In genomic region chr5:129169567-129169966, GRCm38 (mm10) we compare ENCODE assay signal across 21 mouse cellular contexts.
DNase-seq lines count a peak whose midpoint lies in the region; ATAC-seq lines count a peak whose summit lies in the region.
"Had no signal": no experiment of that assay in that cellular context is flagged by ENCODE, and none has a peak within 500 bp of the region (broad histone marks: within the 10 kb centered on the region; RNA-seq: fewer than 3 reads in every experiment).

No protein-coding gene starts in this region.

- H3K27ac ChIP-seq in hindbrain, embryonic 11.5 days (ENCODE audit: low read depth, low read length), result peak overlapping the region; percentile 24; the same call in 1 of the 2 replicates
- H3K27ac ChIP-seq in hindbrain, embryonic 16.5 days (ENCODE audit: low read depth, low read length), result no peak overlapping the region
- peak overlapping the region; percentile 58 for H3K27ac ChIP-seq in midbrain, embryonic 12.5 days (replicated peaks)
- H3K27ac ChIP-seq in midbrain, embryonic 14.5 days (replicated peaks; ENCODE audit: low read depth, low read length), result no peak overlapping the region
- no peak overlapping the region for H3K27ac ChIP-seq in neural tube, embryonic 11.5 days (ENCODE audit: low read depth, low read length)
- H3K27ac ChIP-seq: embryonic facial prominence, embryonic 13.5 days; layer of hippocampus, adult 2 months; macrophage had no signal

- no peaks in the 10 kb centered on the region for H3K36me3 ChIP-seq in hindbrain, embryonic 11.5 days (ENCODE audit: control insufficient read depth, insufficient read depth, low read length)
- no peaks in the 10 kb centered on the region for H3K36me3 ChIP-seq in hindbrain, embryonic 16.5 days (ENCODE audit: control insufficient read depth, insufficient read depth, low read length)
- H3K36me3 ChIP-seq in midbrain, embryonic 12.5 days, result no peaks in the 10 kb centered on the region
- no peaks in the 10 kb centered on the region for H3K36me3 ChIP-seq in midbrain, embryonic 14.5 days (ENCODE audit: control insufficient read depth, insufficient read depth, low read length)
- H3K36me3 ChIP-seq in neural tube, embryonic 11.5 days (ENCODE audit: control insufficient read depth, insufficient read depth, low read length), result no peaks in the 10 kb centered on the region
- H3K36me3 ChIP-seq: embryonic facial prominence, embryonic 13.5 days had no signal

- peak; percentile 56 for ATAC-seq in hindbrain, embryonic 11.5 days (ENCODE audit: low FRiP score)
- no peak for ATAC-seq in hindbrain, embryonic 16.5 days
- ATAC-seq in midbrain, embryonic 12.5 days (ENCODE audit: low FRiP score, low read depth), result peak; percentile 56; the same call in 1 of the 2 replicates
- ATAC-seq in midbrain, embryonic 14.5 days (ENCODE audit: low FRiP score, low TSS enrichment), result no peak
- peak; percentile 48 for ATAC-seq in neural tube, embryonic 11.5 days (ENCODE audit: insufficient read depth, low FRiP score, low TSS enrichment)
- ATAC-seq: CD4-positive, CD25-positive, alpha-beta regulatory T cell, adult 4 months had no signal

- WGBS in hindbrain, embryonic 11.5 days, result 4% methylated on average over 4 of the region's 4 CpGs
- 8% methylated on average over 4 of the region's 4 CpGs for WGBS in hindbrain, embryonic 16.5 days
- 15% methylated on average over 4 of the region's 4 CpGs for WGBS in midbrain, embryonic 12.5 days
- WGBS in midbrain, embryonic 14.5 days, result 16% methylated on average over 4 of the region's 4 CpGs
- 8% methylated on average over 4 of the region's 4 CpGs for WGBS in neural tube, embryonic 11.5 days

- no peak overlapping the region for H3K9ac ChIP-seq in hindbrain, embryonic 11.5 days (ENCODE audit: low read depth, low read length)
- H3K9ac ChIP-seq in hindbrain, embryonic 16.5 days (ENCODE audit: low read depth, low read length), result no peak overlapping the region
- no peak overlapping the region for H3K9ac ChIP-seq in midbrain, embryonic 12.5 days (replicated peaks)
- no peak overlapping the region for H3K9ac ChIP-seq in midbrain, embryonic 14.5 days (replicated peaks; ENCODE audit: low read length)
- H3K9ac ChIP-seq in neural tube, embryonic 11.5 days (ENCODE audit: low read length), result no peak overlapping the region
- H3K9ac ChIP-seq: embryonic facial prominence, embryonic 13.5 days had no signal

- H3K9me3 ChIP-seq in hindbrain, embryonic 11.5 days (ENCODE audit: control insufficient read depth, low read length), result no peaks in the 10 kb centered on the region
- no peaks in the 10 kb centered on the region for H3K9me3 ChIP-seq in hindbrain, embryonic 16.5 days (ENCODE audit: control insufficient read depth, low read length)
- no peaks in the 10 kb centered on the region for H3K9me3 ChIP-seq in midbrain, embryonic 12.5 days
- H3K9me3 ChIP-seq in midbrain, embryonic 14.5 days (ENCODE audit: control insufficient read depth, low read length), result no peaks in the 10 kb centered on the region
- no peaks in the 10 kb centered on the region for H3K9me3 ChIP-seq in neural tube, embryonic 11.5 days (ENCODE audit: control insufficient read depth, low read length)
- H3K9me3 ChIP-seq: embryonic facial prominence, embryonic 13.5 days had no signal

- peak; percentile 47 for DNase-seq in hindbrain, embryonic 11.5 days (ENCODE audit: low spot score)
- DNase-seq in midbrain, embryonic 14.5 days, result no peak
- DNase-seq in embryo, embryonic 11 days, result peak; percentile 76
- peak; percentile 59 for DNase-seq in neural tube, embryonic 11.5 days (ENCODE audit: low spot score)
- DNase-seq in ovary, adult 18-20 months (ENCODE audit: low spot score), result no peak
- DNase-seq: adrenal gland, postnatal 14 days; cerebellum, adult 9-11 months; heart, adult 18-20 months; heart, postnatal 14 days; kidney, adult 11 months; liver; lung, adult 2 months; right cerebral cortex, postnatal 25 days; thymus, postnatal 25 days had no signal

- H3K27me3 ChIP-seq in hindbrain, embryonic 11.5 days (ENCODE audit: control insufficient read depth, insufficient read depth, low read length), result no peaks in the 10 kb centered on the region
- no peaks in the 10 kb centered on the region for H3K27me3 ChIP-seq in hindbrain, embryonic 16.5 days (replicated peaks; ENCODE audit: control insufficient read depth, insufficient read depth, low read length)
- no peaks in the 10 kb centered on the region; the same call in 1 of the 2 replicates for H3K27me3 ChIP-seq in midbrain, embryonic 12.5 days
- no peaks in the 10 kb centered on the region for H3K27me3 ChIP-seq in midbrain, embryonic 14.5 days (ENCODE audit: control insufficient read depth, insufficient read depth, low read length)
- no peaks in the 10 kb centered on the region for H3K27me3 ChIP-seq in neural tube, embryonic 11.5 days (ENCODE audit: control insufficient read depth, insufficient read depth, low read length)
- H3K27me3 ChIP-seq: embryonic facial prominence, embryonic 13.5 days had no signal

- H3K4me3 ChIP-seq in hindbrain, embryonic 11.5 days (ENCODE audit: low read depth, low read length), result no peak overlapping the region
- no peak overlapping the region for H3K4me3 ChIP-seq in hindbrain, embryonic 16.5 days (ENCODE audit: low read length)
- no peak overlapping the region for H3K4me3 ChIP-seq in midbrain, embryonic 12.5 days
- H3K4me3 ChIP-seq in midbrain, embryonic 14.5 days (replicated peaks; ENCODE audit: low read depth, low read length), result no peak overlapping the region
- H3K4me3 ChIP-seq in neural tube, embryonic 11.5 days (ENCODE audit: low read depth, low read length), result no peak overlapping the region
- H3K4me3 ChIP-seq: embryonic facial prominence, embryonic 13.5 days; layer of hippocampus, adult 2 months; myocyte had no signal

- no peak overlapping the region for H3K4me2 ChIP-seq in hindbrain, embryonic 11.5 days (replicated peaks; ENCODE audit: low read depth, low read length)
- no peak overlapping the region for H3K4me2 ChIP-seq in hindbrain, embryonic 16.5 days (ENCODE audit: low read length)
- no peak overlapping the region for H3K4me2 ChIP-seq in midbrain, embryonic 12.5 days (replicated peaks)
- no peak overlapping the region for H3K4me2 ChIP-seq in midbrain, embryonic 14.5 days (ENCODE audit: low read length)
- H3K4me2 ChIP-seq in neural tube, embryonic 11.5 days (ENCODE audit: low read depth), result no peak overlapping the region
- H3K4me2 ChIP-seq: embryonic facial prominence, embryonic 13.5 days had no signal

- H3K4me1 ChIP-seq in hindbrain, embryonic 11.5 days (replicated peaks; ENCODE audit: control insufficient read depth, insufficient read depth, low read length), result peaks cover 8% of the 10 kb centered on the region
- no peaks in the 10 kb centered on the region for H3K4me1 ChIP-seq in hindbrain, embryonic 16.5 days (ENCODE audit: control insufficient read depth, insufficient read depth, low read depth, low read length)
- peaks cover 10% of the 10 kb centered on the region for H3K4me1 ChIP-seq in midbrain, embryonic 12.5 days
- H3K4me1 ChIP-seq in midbrain, embryonic 14.5 days (ENCODE audit: control insufficient read depth, insufficient read depth, low read length), result peaks cover 8% of the 10 kb centered on the region; the same call in 1 of the 2 replicates
- H3K4me1 ChIP-seq in neural tube, embryonic 11.5 days (ENCODE audit: control insufficient read depth, insufficient read depth, low read length), result peaks cover 11% of the 10 kb centered on the region

Comparison
In these comparisons a context has a peak if more than half of its experiments do, and no peak if none do; other contexts are left out.
1. ATAC-seq: peak in hindbrain, embryonic 11.5 days (single experiment), midbrain, embryonic 12.5 days (single experiment) and neural tube, embryonic 11.5 days (single experiment); none in hindbrain, embryonic 16.5 days (single experiment) and midbrain, embryonic 14.5 days (single experiment).
2. H3K27ac ChIP-seq: peak in hindbrain, embryonic 11.5 days (single experiment) and midbrain, embryonic 12.5 days (single experiment); none in hindbrain, embryonic 16.5 days (single experiment), midbrain, embryonic 14.5 days (single experiment) and neural tube, embryonic 11.5 days (single experiment).
3. DNase-seq: peak in hindbrain, embryonic 11.5 days (single experiment), embryo, embryonic 11 days (single experiment) and neural tube, embryonic 11.5 days (single experiment); none in midbrain, embryonic 14.5 days (single experiment) and ovary, adult 18-20 months (single experiment).